Mouse (Mus musculus): ENCODE measurements around the gene Cnga3.

The Cnga3 gene

GRCm38 (mm10) chr1:37286556-37286955 lies 72.3 kb downstream of the Cnga3 start:
- intact Hi-C loops (cut with DNase I), result no loop called here

- intact Hi-C loops (cut with DNase I), result no loop called here
Measured at GRCm38 (mm10) chr1:37287748-37288147, 73.5 kb downstream of the Cnga3 start.

- intact Hi-C loops (cut with DNase I), result no loop called here
Measured at GRCm38 (mm10) chr1:37288181-37288935, 74.1 kb downstream of the Cnga3 start.

- intact Hi-C loops (cut with DNase I), result no loop called here
Measured at GRCm38 (mm10) chr1:37288941-37289340, 74.7 kb downstream of the Cnga3 start.

GRCm38 (mm10) chr1:37296414-37296813 lies 82.2 kb downstream of the Cnga3 start:
- intact Hi-C loops (cut with DNase I), result no loop called here

GRCm38 (mm10) chr1:37298904-37299303 lies 84.7 kb downstream of the Cnga3 start:
- intact Hi-C loops (cut with DNase I), result no loop called here

- intact Hi-C loops (cut with DNase I), result no loop called here
Measured at GRCm38 (mm10) chr1:37299540-37300491, 85.6 kb downstream of the Cnga3 start, which contains the start of gene Inpp4a. Inpp4a (plus strand) TSS chr1:37299865.

GRCm38 (mm10) chr1:37300650-37301049 lies 86.4 kb downstream of the Cnga3 start:
- intact Hi-C loops (cut with DNase I), result no loop called here

- intact Hi-C loops (cut with DNase I), result no loop called here
Measured at GRCm38 (mm10) chr1:37302801-37303200, 88.6 kb downstream of the Cnga3 start.

GRCm38 (mm10) chr1:37305691-37306287 lies 91.6 kb downstream of the Cnga3 start:
- intact Hi-C loops (cut with DNase I), result no loop called here

- intact Hi-C loops (cut with DNase I), result no loop called here
Measured at GRCm38 (mm10) chr1:37307586-37307985, 93.4 kb downstream of the Cnga3 start.

GRCm38 (mm10) chr1:37308021-37308742 lies 93.9 kb downstream of the Cnga3 start:
- intact Hi-C loops (cut with DNase I), result no loop called here

- intact Hi-C loops (cut with DNase I), result no loop called here
Measured at GRCm38 (mm10) chr1:37308743-37309100, 94.5 kb downstream of the Cnga3 start.

GRCm38 (mm10) chr1:37309939-37310515 lies 95.8 kb downstream of the Cnga3 start:
- intact Hi-C loops (cut with DNase I), result no loop called here
